Mouse (Mus musculus) macrophage (primary cell): ENCODE measurements around the gene Tulp2. TPM values are rescaled to one million over a fixed set of nuclear protein-coding genes. Genes with fewer than 3 reads are reported as not detected.

Experiments
- H3K27ac ChIP-seq: fragments of 350-480 bp; formaldehyde crosslinking; 2 replicates; pipeline ENCODE4 v1.9.0; 2021
- H3K36me3 ChIP-seq: fragments of 350-480 bp; formaldehyde crosslinking; 2 replicates; pipeline ENCODE4 v1.9.0; 2021; ENCODE audit errors: inconsistent target
- H3K4me3 ChIP-seq: fragments of 350-480 bp; formaldehyde crosslinking; 2 replicates; pipeline ENCODE4 v1.9.0; 2021; ENCODE audit errors: inconsistent target
- H3K79me2 ChIP-seq: fragments of 350-480 bp; formaldehyde crosslinking; 2 replicates; pipeline ENCODE4 v1.9.0; 2021; ENCODE audit errors: inconsistent target
- WGBS: methylation state at CpG from one replicate; pipeline ENCODE4 v1.1.7; 2026; ENCODE audit warnings: inconsistent platforms; ENCODE audit not compliant: missing documents; 5-methylcytosine and 5-hydroxymethylcytosine counted together
- polyA plus RNA-seq: library from polyadenylated mRNA; stranded (reverse); fragments of 250-400 nt; gene quantifications from 3 replicates; pipeline ENCODE4 v1.2.4, GENCODE M21; 2018; ENCODE audit warnings: inconsistent platforms

The Tulp2 gene
- polyA plus RNA-seq, 1 experiment from 2014 or later = not detected

DNA sequence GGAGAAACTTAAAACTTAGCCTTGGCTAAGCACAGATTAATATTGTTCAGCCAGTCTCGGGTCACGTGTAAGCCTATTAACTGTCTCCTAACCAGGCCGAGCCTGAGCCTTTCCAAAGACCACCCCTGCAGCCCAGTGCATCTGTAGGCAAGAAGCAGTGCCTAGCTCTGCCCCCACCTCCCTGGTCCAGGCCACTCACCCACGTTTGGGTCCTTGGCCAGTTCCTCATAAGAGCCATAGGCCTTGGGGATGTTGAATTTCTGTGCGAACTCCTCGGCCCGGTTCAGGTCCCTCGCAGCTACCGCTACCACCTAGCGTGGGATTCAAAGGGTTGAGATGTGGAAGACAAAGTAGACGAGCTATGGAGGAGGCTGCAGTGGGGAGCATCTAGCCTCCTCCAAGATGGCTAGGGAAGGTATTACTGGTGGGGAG lies 6.2 kb downstream of the Tulp2 start:
- peak overlapping the region; percentile 49 for H3K27ac ChIP-seq
- H3K36me3 ChIP-seq = no peaks in the 10 kb centered on the region
- WGBS = 63% methylated on average over 11 of the region's 11 CpGs
- no peaks in the 10 kb centered on the region for H3K79me2 ChIP-seq
- peak overlapping the region; percentile 79 for H3K4me3 ChIP-seq

DNA sequence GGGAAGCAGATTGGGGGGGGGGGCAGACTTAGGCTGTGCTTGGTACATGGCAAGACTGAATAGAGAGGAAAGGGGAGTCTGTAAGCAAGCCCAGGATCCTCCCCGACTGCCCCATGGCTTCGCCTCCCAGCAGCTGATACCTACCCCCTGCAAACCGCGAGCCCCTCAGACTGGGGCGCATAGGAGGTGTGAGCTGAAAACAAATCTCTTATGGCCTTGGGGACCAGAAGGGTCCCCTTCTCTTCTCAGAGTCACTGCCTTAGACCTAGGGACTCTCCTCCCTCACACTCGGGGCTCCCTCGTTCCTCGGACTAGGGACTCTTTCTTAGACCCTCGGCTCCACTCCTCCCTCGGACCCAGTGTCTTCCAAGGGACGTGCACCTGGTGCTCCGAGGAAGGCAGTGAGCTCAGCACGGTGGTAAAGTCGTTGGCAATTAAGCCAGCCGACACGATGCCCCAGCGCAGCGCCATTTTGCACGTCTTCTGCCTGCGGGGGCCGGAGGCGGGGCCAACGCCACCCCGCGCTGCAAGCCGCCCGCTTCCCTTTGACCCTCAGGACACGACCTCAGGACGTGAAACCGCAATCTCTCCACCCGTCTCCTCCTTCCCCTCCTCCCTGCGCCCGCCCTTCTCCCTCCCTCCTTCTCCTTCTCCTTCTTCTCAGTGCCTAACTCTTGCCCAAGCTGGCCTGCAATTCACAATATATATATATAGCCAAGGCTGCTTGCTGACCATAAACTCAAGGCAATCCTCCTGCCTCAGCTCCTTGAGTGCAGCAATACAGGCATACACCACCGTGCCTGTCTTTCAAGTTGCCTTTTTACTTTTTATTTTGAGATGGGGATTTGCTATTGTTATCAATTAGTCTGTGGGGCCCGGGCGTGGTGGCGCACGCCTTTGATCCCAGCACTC lies 6.9 kb downstream of the Tulp2 start, which contains the start of gene Dhdh:
TSS of gene Dhdh (minus strand) at position 513 of the 912 bp plus-strand sequence.
- Histone ChIP-seq H3K27ac (peak within 1 kb of the TSS; percentile 49), H3K79me2 (no peaks in the 10 kb centered on the region), H3K36me3 (peaks cover 6% of the 10 kb centered on the region; the same call in 1 of the 2 replicates), H3K4me3 (peak within 1 kb of the TSS; percentile 79)
- WGBS = 14% methylated on average over 34 of the region's 38 CpGs

DNA sequence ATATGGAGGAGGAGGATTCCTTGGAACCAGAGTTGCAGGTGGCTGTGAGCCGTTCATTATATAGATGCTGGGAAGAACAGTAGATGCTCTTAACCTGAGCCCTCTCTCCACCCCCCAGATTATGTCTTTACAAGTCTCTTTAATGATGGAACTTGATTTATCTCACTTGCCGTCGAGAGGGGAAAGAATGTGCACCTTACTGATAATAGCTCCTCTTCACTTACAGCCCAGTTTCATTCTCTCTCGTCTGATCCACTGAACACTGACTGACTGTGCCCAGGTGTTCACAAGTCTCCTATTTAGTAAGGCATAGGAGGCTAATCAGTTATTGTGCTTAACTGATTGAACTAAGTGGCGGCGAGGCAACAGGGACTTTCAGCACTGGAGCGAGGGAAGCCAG lies 7.9 kb downstream of the Tulp2 start:
- Histone ChIP-seq H3K27ac (no peak overlapping the region), H3K4me3 (no peak overlapping the region), H3K79me2 (no peaks in the 10 kb centered on the region), H3K36me3 (peaks cover 16% of the 10 kb centered on the region)
- 89% methylated on average over 7 of the region's 7 CpGs for whole genome bisulfite sequencing

DNA sequence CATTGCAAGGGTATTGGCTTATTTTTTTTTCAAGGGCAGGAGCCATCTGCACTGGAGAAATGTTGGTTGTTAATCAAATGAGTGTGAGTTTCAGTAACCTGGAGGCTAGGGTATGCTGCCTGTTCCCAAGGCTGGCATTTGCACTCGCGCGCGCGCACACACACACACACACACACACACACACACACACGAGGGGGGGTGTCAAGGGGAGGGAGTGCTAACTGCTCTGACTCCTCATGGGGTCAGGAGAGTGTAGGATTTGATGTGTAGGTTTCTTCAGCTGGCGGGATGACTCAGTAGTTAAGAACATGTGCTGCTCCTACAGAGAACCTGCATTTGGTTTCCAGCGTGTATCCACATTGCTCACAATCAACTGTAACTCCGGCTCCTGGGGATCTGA lies 9.1 kb downstream of the Tulp2 start:
- H3K4me3 ChIP-seq = no peak overlapping the region
- H3K79me2 ChIP-seq = no peaks in the 10 kb centered on the region
- peaks cover 28% of the 10 kb centered on the region for H3K36me3 ChIP-seq
- WGBS = 48% methylated on average over 4 of the region's 9 CpGs
- no peak overlapping the region for H3K27ac ChIP-seq

DNA sequence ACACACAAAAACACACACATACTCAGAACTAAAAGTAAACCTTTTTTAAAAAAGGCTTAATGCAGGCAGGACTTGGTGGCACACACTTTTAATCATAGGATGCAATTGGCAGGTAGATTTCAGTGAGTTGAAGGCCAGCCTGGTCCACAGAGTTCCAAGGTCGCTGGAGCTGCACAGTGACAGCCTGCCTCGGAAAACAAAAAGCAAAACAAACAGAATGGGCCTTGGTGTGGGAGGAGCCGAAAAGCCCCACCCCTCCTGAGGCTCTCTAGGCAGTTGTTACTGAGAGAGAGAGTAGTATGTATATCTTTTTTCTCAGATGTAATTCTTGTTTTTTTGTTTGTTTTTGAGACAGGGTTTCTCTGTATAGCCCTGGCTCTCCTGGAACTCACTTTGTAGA lies 9.6 kb downstream of the Tulp2 start:
- no peaks in the 10 kb centered on the region for H3K79me2 ChIP-seq
- WGBS = 16% methylated on average over 3 of the region's 3 CpGs
- no peak overlapping the region for H3K27ac ChIP-seq
- H3K36me3 ChIP-seq = peaks cover 33% of the 10 kb centered on the region
- H3K4me3 ChIP-seq = no peak overlapping the region

DNA sequence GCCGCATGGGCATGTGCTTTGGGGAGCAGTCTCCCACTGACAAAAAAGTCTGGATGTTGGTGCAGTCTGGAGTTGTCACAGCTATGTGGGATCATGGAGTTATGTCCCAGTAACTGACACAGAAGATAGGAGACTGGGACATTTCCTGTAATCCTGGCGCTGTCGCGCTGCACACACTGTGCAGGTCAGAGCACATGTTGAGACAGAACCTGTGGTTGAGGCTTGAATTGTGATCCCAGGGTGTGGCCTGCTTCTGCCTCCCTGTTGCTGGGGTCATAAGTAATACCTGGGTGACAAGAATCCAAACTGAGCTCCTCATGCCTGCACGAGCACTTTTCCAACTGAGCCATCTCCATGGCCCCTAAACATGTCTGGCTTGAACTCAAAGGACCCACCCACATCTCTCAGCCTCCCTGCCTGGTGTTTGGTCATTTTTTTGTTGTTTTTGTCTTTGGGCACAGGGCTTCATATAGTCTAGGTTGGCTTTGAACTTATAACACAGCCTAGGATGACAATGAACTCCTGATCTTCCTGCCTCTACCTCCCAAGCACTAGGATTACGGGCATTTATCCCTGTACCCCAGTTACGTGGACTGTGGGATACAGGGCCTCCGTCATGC lies 10.7 kb downstream of the Tulp2 start:
- Histone ChIP-seq H3K36me3 (peaks cover 42% of the 10 kb centered on the region), H3K79me2 (no peaks in the 10 kb centered on the region), H3K4me3 (no peak overlapping the region), H3K27ac (no peak overlapping the region)
- 98% methylated on average over 8 of the region's 8 CpGs for WGBS

DNA sequence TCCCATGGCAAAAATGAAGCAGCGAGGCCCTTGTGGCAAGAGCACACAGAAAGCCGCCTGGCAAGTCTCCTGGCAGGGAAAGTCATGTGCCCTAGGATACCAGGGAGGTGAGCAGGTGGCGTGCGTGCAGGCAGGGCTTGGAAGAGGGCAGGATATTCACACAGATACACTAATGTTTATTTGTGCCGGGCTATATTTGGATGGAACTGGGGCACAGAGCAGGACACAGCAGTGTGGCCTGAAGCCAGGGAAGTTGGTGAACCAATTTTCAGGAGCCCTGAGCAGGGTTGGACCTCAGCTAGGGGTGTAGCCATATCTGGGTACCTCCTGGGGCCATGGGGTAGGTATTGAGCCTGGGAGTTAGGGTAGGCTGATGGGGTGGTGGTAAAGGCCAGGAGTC lies 11.3 kb downstream of the Tulp2 start:
- 98% methylated on average over 5 of the region's 5 CpGs for WGBS
- Histone ChIP-seq H3K4me3 (no peak overlapping the region), H3K27ac (no peak overlapping the region), H3K36me3 (peaks cover 48% of the 10 kb centered on the region), H3K79me2 (no peaks in the 10 kb centered on the region)

DNA sequence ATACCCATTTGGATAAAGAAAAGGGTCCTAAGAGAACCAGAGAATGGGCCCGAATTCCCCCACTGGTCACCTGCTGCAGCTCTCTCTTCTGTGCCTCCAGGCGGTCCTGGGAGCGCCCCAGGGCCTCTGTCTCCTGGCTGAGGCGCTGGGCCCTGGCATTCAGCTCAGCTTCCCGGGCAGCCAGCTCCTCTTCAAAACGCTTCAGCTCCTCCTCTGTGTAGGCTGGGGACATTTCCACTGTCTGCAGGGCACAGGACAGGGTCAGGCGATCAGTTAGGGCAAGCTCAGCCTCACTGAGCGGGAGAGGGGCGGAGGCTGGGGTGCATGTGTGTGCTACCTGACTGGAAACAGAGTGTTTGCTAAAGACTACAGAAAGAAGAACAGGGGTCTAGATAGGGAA lies 12.9 kb downstream of the Tulp2 start:
- 96% methylated on average over 9 of the region's 9 CpGs for WGBS
- H3K36me3 ChIP-seq = peaks cover 63% of the 10 kb centered on the region
- no peak overlapping the region for H3K4me3 ChIP-seq
- H3K27ac ChIP-seq = no peak overlapping the region
- H3K79me2 ChIP-seq = no peaks in the 10 kb centered on the region

DNA sequence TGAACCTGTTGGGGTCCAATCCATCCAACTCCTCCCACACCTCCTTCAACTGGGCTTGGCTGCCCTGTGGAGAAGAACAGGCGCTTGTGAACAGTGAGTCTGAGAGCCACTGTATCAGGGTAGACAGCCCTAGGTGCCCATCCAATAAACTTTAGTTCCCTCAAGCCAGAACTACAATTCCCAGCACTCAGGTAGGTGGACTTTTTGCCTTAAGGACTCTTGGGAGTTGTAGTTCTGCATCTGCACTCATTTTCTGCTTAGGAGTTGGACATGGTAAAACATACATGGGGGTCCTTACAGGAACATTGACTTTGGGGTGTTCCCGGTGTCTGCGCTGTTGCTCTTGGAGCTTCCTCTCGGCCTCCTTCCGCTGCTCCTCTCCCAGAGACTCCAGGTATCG lies 16.8 kb downstream of the Tulp2 start:
- no peak overlapping the region for H3K4me3 ChIP-seq
- H3K79me2 ChIP-seq = no peaks in the 10 kb centered on the region
- 99% methylated on average over 6 of the region's 6 CpGs for WGBS
- no peak overlapping the region for H3K27ac ChIP-seq
- H3K36me3 ChIP-seq = peaks cover 71% of the 10 kb centered on the region

DNA sequence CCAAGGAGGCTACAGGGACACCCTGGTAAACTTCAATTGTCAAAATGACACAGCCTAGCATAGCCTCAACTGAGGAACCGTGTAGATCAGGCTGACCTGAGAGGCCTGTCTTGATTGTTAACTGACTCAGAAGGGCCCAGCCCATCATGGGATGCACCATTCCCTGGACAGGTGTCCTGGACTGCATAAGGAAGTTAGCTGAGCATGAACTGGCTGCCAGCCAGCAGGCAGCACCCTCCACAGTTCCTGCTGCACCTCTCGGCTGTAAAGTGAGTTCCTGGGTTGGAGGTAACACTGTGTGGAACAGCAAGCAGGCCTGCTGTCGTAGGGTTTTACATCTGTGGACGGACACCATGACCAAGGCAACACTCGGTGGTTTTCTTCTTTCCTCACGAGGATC lies 25.9 kb downstream of the Tulp2 start:
- Histone ChIP-seq H3K4me3 (no peak overlapping the region), H3K27ac (no peak overlapping the region), H3K36me3 (no peaks in the 10 kb centered on the region; the same call in 1 of the 2 replicates), H3K79me2 (peaks cover 8% of the 10 kb centered on the region; the same call in 1 of the 2 replicates)
- WGBS = 89% methylated on average over 6 of the region's 6 CpGs

DNA sequence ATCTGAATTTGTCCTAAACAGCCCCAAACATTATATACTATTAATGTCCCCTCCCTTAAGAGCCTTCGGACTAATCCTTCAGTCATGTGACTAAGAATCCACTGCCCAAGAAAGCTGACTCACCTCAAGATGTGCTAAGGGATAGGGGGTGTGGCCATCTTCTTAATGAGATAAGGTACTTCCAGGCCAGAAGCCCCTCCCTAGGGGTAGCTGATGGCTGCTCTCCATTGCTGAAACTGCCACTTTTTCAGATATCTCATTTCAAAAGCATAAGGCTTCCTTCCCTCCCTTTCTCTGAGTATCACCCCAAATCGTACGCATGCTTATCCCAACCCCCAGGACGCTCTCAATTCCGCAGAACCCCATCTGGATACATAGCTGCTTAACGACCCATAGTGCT lies 26.9 kb downstream of the Tulp2 start:
- peaks cover 8% of the 10 kb centered on the region; the same call in 1 of the 2 replicates for H3K79me2 ChIP-seq
- H3K27ac ChIP-seq = no peak overlapping the region
- H3K36me3 ChIP-seq = no peaks in the 10 kb centered on the region; the same call in 1 of the 2 replicates
- WGBS = 46% methylated on average over 6 of the region's 6 CpGs
- H3K4me3 ChIP-seq = no peak overlapping the region

DNA sequence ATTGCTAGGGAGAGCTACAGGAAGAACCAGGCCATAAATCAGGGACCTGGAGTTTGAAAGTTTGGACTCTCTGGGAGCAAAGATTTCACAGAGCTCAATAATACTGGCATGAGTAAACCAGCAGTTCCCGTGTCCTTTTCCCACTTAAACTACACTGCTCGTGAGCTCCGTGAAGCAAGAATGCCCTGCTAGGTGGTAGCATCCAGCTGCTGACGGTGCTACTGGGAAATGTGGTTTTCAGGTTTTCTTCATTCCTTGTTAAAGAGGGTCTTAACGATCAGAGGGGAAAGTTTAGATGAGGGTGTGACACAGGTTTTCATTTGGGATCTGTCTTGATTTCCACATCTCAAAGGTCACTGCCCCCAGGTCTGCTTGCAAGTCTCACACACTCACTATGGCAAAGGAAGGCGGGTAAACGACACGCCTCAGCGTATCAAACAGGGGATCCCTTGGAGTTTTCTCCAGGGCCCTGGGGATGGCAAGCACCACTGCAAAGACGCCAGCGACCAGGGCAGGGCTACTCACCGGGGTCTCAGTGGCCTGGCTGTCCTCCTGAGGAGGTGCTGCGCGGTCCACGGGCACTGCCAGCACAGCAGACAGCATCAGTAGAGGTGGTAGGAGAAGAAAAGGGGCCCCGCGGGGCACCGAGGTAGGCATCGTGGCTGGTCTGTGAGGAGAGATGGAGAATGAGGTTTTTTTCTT lies 27.7 kb downstream of the Tulp2 start:
- H3K4me3 ChIP-seq = peak overlapping the region; percentile 99
- peak overlapping the region; percentile 77 for H3K27ac ChIP-seq

DNA sequence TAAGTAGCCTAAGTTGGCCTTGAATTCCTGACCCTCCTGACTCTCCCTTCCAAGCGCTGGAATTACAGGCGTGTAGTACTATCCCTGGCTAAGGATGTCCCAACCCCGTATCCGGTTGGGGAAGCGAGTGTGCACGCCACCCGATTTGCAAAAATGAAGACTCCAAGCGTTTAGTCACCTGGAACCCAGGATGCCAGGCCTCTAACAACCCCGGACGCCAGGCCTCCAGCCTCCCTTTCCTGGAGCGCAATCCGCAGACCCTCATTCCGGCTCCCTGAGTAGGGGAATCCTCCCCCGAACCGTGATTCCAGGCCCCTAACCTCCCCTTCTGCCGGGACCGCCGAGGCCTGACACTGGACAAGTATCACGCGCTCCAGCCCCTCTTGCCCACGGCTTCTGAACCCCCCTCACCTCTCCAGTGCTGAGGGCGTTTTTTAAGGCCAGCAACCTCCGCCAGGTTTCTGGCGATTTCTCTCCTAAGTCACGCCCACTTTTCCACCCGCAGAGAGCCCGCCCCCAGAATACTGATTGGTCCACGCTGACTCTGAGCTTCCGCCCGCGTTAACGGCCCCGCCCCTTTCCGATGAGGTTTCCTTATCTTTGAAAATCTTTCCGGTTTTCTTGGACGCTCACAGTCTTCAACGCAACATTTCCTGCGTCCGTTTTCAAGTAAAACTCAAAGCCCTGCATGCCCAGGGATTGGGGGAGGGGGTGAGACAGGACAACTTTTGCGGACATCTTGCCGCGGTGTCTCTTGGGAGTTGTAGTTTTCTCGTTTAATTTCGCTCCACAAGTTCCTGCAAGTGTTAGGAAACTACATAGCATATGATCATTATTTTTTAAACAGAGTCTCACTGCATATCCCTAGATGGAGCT lies 28.5 kb downstream of the Tulp2 start, which contains the start of gene Nucb1:
TSS of gene Nucb1 (minus strand) at position 495 of the 876 bp plus-strand sequence.
- 0% methylated on average over 44 of the region's 44 CpGs for WGBS
- Histone ChIP-seq H3K36me3 (no peaks in the 10 kb centered on the region; the same call in 1 of the 2 replicates), H3K79me2 (peaks cover 8% of the 10 kb centered on the region; the same call in 1 of the 2 replicates), H3K4me3 (peak within 1 kb of the TSS; percentile 99), H3K27ac (peak within 1 kb of the TSS; percentile 77)

More for the DNA sequence above, 27.7 kb downstream of the Tulp2 start:
- no peaks in the 10 kb centered on the region; the same call in 1 of the 2 replicates for H3K36me3 ChIP-seq
- H3K79me2 ChIP-seq = peaks cover 8% of the 10 kb centered on the region; the same call in 1 of the 2 replicates
- WGBS = 9% methylated on average over 18 of the region's 19 CpGs
